Mouse (Mus musculus): ENCODE results near the gene Zfp933.
"Not testable (repeated sequence)": the region's sequence is repeated elsewhere in the genome, so short reads cannot be mapped to it uniquely, and the experiment has no call there.

GRCm38 (mm10) chr4:147794026-147794665, 54.0 kb downstream of the Zfp933 start:
- not testable (repeated sequence) for TF ChIP-seq POLR2A (IDR thresholded peaks at IDR 0.05; ENCODE audit: borderline replicate concordance, extremely low read depth, low read depth, low read length); CTCF (IDR thresholded peaks at IDR 0.05; ENCODE audit: insufficient read depth, low read length)
